Mouse (Mus musculus): ENCODE results near the gene B3galnt1. TPM values are rescaled to one million over a fixed set of nuclear protein-coding genes. Genes with fewer than 3 reads are reported as not detected.

The B3galnt1 gene
- polyA plus RNA-seq (2015; fragmentation: Nextera tagmentation; extraction: Ambion mirVana): 32.9 and 33.3 TPM in 2 replicates

DNA sequence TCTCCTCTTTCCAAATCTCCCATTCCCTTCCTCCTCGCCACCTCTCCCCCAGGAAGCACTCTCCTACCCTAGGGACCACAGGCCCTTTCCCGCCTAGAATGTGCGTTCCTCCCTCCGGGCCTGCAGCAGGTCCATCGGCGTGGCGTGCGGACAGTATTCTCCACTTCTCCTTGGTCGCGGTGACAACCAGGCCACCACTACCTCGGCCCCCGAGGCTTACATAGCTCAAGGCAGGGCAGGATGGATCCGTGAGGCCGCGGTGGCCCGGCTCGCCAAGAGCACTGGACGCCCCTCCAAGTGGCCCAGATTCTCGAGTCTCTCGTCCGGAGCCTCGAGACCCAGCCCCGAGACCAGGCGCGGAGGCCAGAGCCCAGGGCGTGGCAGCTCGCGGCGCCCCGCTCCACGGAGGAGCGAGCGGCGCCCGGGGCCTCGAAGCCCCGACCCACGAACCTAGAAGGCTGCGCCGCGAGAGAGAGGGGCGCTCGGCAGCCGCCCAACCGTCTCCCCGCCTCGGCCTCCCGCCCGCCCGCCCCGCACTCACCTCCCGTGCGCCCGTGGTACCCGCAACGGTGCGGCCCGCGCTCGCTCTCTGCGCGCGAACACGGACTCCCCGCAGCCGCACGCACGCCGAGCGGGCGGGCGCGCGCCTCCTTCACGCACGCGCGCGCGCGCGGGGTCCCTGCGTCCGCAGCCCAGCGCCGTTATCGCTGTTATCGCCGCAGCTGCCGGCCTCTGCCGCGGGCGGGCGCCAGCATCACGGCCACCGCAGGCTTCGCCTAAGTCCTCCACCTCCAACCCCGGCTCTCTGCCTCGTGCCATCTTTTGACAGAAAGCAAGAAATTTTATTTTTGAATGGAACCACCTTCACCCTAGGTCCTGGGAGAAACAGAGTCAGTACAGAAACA, at the start of gene B3galnt1:
Gene B3galnt1 (minus strand): TSS at position 700 of the 905 bp plus-strand sequence.
- ATAC-seq (ENCODE audit: low read depth): peak; percentile 84
- H3K9ac ChIP-seq (ENCODE audit: low read length): peak within 1 kb of the TSS; percentile 79
- H3K27me3 ChIP-seq (ENCODE audit: control insufficient read depth, insufficient read depth, low read depth, low read length): no peaks in the 10 kb centered on the region
- H3K27ac ChIP-seq (ENCODE audit: low read length): no peak within 1 kb of the TSS
- H3K9me3 ChIP-seq (ENCODE audit: control insufficient read depth, low read length): no peaks in the 10 kb centered on the region
- peak within 1 kb of the TSS; percentile 88 for H3K4me2 ChIP-seq (ENCODE audit: low read depth, low read length)
- H3K4me3 ChIP-seq (ENCODE audit: low read length): peak within 1 kb of the TSS; percentile 76
- WGBS: under 1% methylated on average over 71 of the region's 99 CpGs
- no peaks in the 10 kb centered on the region for H3K36me3 ChIP-seq (ENCODE audit: control insufficient read depth, insufficient read depth, low read length)
- peaks cover 8% of the 10 kb centered on the region; the same call in 1 of the 2 replicates for H3K4me1 ChIP-seq (replicated peaks; ENCODE audit: control insufficient read depth, insufficient read depth, low read length)

DNA sequence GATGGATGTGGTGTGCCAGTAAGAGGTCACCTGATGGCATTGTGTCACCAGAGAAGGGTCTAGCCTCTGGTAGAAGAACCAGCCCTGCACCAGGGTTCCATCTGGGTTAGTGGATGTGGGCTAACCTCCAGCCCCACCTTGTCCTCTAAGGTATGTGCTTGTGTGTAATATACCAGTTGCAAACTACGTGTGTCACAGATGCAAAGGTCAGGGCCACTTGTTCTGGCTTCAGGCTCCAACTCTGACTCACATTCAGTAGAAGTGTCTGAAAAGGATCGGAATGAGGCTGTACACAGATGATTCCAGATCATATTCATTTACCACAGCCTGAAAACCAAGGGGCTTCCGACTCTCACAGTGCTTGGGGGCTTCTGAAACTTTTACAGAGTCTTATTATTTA, 35.8 kb upstream of the B3galnt1 start:
- Histone ChIP-seq H3K4me3 (ENCODE audit: low read length) (no peak overlapping the region), H3K36me3 (ENCODE audit: control insufficient read depth, insufficient read depth, low read length) (no peaks in the 10 kb centered on the region), H3K27me3 (ENCODE audit: control insufficient read depth, insufficient read depth, low read depth, low read length) (no peaks in the 10 kb centered on the region), H3K9ac (ENCODE audit: low read length) (no peak overlapping the region), H3K4me1 (replicated peaks; ENCODE audit: control insufficient read depth, insufficient read depth, low read length) (no peaks in the 10 kb centered on the region), H3K9me3 (ENCODE audit: control insufficient read depth, low read length) (no peaks in the 10 kb centered on the region), H3K4me2 (ENCODE audit: low read depth, low read length) (no peak overlapping the region), H3K27ac (ENCODE audit: low read length) (no peak overlapping the region)
- 80% methylated on average over 3 of the region's 3 CpGs for WGBS
- no peak for ATAC-seq (ENCODE audit: low read depth)

DNA sequence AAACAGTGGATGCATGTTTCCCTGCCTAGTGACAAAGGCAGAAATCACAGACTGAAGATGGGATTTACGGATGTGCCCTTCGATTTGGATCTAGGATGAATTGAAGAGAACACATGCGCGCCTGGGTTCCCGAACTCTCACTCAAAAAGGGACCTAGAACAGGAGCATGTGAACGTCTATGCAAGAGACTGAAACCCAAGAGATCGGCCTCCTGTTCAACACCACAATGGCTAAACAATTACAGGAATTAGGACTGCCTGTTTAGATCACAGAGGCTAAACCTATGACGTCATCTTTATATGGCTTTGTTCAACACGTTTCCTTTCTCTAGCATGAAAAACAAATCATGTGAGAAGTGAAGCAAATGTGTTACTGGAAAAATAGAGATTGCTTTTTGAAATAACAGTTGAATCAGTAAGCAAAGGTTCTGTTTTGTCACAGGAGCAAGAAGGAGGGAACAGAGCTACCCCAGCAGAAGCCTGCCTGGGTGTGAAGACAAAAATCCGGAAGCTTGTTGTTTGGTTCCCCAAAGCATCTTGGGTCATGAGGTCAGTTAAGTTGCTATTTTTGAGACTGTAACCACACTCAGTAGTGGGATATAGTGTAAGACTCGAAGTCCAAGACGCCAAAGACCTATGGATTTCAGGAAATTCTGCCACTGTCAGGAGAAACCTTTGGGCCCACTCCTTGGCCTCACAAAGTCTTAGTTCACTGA, 35.1 kb upstream of the B3galnt1 start:
- no peak overlapping the region for H3K4me2 ChIP-seq (ENCODE audit: low read depth, low read length)
- no peak overlapping the region for H3K27ac ChIP-seq (ENCODE audit: low read length)
- 70% methylated on average over 12 of the region's 12 CpGs for WGBS
- no peaks in the 10 kb centered on the region for H3K9me3 ChIP-seq (ENCODE audit: control insufficient read depth, low read length)
- no peak overlapping the region for H3K4me3 ChIP-seq (ENCODE audit: low read length)
- no peaks in the 10 kb centered on the region for H3K27me3 ChIP-seq (ENCODE audit: control insufficient read depth, insufficient read depth, low read depth, low read length)
- H3K36me3 ChIP-seq (ENCODE audit: control insufficient read depth, insufficient read depth, low read length): no peaks in the 10 kb centered on the region
- no peak overlapping the region for H3K9ac ChIP-seq (ENCODE audit: low read length)
- H3K4me1 ChIP-seq (replicated peaks; ENCODE audit: control insufficient read depth, insufficient read depth, low read length): no peaks in the 10 kb centered on the region
- no peak for ATAC-seq (ENCODE audit: low read depth)

DNA sequence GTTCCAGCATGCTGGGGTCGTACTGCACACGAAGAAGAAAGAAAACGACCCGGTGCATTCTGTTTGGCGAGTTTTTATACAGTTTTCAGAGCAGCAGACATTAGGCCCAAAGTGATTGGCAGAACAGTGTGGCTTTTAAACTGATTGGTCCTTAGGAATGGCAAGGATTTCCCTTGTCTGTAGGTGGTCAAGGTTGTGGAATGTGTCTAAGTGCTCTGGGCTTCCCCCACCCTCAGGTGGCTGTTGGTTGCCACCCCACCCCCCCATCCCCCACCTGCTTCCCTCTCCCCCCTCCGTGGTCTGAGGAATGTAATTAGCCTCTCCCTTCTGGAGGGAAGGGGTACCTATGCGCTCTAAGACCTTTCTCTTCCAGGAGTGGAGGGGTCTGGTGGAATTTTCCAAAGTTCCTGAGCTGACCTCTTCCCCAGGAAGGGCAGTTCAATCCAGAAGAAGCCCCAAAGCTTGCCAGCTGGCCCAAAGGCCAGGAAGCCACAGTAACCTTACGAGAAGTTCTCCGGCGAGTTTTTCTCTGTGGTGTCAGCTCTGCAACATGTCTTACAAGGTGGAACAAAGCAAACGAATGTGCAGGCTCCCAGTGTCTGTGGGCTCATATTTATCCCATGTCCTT, 28.3 kb upstream of the B3galnt1 start:
- no peaks in the 10 kb centered on the region for H3K36me3 ChIP-seq (ENCODE audit: control insufficient read depth, insufficient read depth, low read length)
- H3K27ac ChIP-seq (ENCODE audit: low read length): no peak overlapping the region
- H3K27me3 ChIP-seq (ENCODE audit: control insufficient read depth, insufficient read depth, low read depth, low read length): no peaks in the 10 kb centered on the region
- H3K4me2 ChIP-seq (ENCODE audit: low read depth, low read length): no peak overlapping the region
- H3K9me3 ChIP-seq (ENCODE audit: control insufficient read depth, low read length): no peaks in the 10 kb centered on the region
- H3K4me1 ChIP-seq (replicated peaks; ENCODE audit: control insufficient read depth, insufficient read depth, low read length): no peaks in the 10 kb centered on the region
- WGBS: 70% methylated on average over 11 of the region's 11 CpGs
- H3K9ac ChIP-seq (ENCODE audit: low read length): no peak overlapping the region
- no peak for ATAC-seq (ENCODE audit: low read depth)
- H3K4me3 ChIP-seq (ENCODE audit: low read length): no peak overlapping the region

DNA sequence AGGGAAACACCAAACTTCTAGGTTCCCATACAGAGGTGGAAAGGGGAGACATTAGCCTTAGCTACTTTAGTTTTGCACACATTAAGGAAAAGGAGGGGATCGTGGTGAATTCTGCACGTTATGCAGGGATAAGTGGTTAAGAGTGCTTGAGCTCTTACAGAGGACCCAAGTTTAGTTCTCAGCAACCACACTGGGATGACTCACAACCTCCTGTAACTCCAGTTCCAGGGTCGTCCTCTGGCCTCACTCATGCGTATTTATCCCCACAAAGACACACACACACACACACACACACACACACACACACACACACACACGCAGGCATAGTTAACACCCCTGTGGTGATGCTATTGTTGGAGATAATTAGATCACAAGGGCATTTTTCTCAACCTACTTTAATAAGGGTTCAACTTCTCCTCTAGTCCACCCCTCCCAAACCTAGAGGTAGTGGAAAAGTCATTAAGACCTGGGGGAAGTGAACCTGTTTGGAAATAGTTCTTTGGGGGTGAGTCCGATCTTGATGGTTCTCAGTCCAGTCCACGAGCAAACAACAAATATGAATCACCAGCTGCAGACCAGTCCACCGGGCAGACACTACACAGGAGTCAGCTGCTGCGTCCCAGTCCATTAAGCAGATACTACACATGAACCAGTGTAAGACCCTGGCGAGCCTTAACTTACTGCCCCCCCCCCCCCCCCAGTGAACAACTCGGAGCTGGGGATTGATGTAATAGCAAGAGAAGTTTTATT, 27.6 kb upstream of the B3galnt1 start:
- no peak overlapping the region for H3K9ac ChIP-seq (ENCODE audit: low read length)
- no peaks in the 10 kb centered on the region for H3K36me3 ChIP-seq (ENCODE audit: control insufficient read depth, insufficient read depth, low read length)
- no peak overlapping the region for H3K4me3 ChIP-seq (ENCODE audit: low read length)
- no peaks in the 10 kb centered on the region for H3K4me1 ChIP-seq (replicated peaks; ENCODE audit: control insufficient read depth, insufficient read depth, low read length)
- no peaks in the 10 kb centered on the region for H3K9me3 ChIP-seq (ENCODE audit: control insufficient read depth, low read length)
- H3K4me2 ChIP-seq (ENCODE audit: low read depth, low read length): no peak overlapping the region
- no peak for ATAC-seq (ENCODE audit: low read depth)
- 76% methylated on average over 11 of the region's 11 CpGs for WGBS
- H3K27ac ChIP-seq (ENCODE audit: low read length): no peak overlapping the region
- no peaks in the 10 kb centered on the region for H3K27me3 ChIP-seq (ENCODE audit: control insufficient read depth, insufficient read depth, low read depth, low read length)

DNA sequence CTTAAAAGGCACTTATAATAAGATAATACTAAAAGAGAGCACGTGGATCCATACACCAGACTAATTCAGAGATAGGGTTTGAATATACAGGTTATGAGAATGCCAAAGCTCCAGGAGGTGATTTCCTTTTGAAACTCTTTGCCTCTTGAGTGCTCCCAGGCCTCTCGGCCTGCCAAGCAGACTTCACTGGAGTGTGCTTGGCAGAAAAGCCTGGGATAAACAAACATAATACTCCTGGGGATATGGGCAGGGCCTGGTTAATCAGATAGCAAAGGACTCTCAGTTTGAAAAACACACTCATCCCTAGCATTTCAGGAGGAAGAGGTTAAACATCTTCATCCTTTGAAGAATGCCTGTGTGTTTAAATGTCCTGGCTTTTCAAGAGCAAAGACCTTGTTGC, 25.4 kb upstream of the B3galnt1 start:
- H3K27me3 ChIP-seq (ENCODE audit: control insufficient read depth, insufficient read depth, low read depth, low read length): no peaks in the 10 kb centered on the region
- H3K9ac ChIP-seq (ENCODE audit: low read length): no peak overlapping the region
- no peaks in the 10 kb centered on the region for H3K9me3 ChIP-seq (ENCODE audit: control insufficient read depth, low read length)
- H3K4me3 ChIP-seq (ENCODE audit: low read length): no peak overlapping the region
- no peak for ATAC-seq (ENCODE audit: low read depth)
- H3K4me2 ChIP-seq (ENCODE audit: low read depth, low read length): no peak overlapping the region
- no peaks in the 10 kb centered on the region for H3K4me1 ChIP-seq (replicated peaks; ENCODE audit: control insufficient read depth, insufficient read depth, low read length)
- no peaks in the 10 kb centered on the region for H3K36me3 ChIP-seq (ENCODE audit: control insufficient read depth, insufficient read depth, low read length)
- WGBS: 59% methylated on average over 2 of the region's 2 CpGs
- no peak overlapping the region for H3K27ac ChIP-seq (ENCODE audit: low read length)

DNA sequence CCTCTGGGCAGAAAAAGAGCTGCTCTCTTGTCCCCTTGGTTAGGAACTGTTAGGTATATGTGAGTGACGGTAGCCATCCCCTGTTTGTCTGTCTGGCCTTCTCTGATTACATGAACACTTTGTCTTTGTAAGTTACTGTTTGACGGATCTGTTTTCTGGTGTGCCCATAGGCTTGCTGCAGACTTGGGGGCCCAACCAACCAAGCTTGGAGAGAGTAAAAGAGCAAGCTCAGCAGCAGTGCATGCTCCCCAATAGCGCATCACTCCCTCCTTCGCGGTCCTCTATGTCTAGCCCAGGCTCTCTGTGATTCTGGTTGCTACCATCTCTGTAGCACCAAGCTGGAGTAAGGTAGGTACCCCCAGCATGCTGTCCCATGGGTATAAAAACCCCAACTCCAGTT, 9.1 kb upstream of the B3galnt1 start:
- Histone ChIP-seq H3K4me3 (ENCODE audit: low read length) (no peak overlapping the region), H3K9me3 (ENCODE audit: control insufficient read depth, low read length) (no peaks in the 10 kb centered on the region), H3K27ac (ENCODE audit: low read length) (no peak overlapping the region), H3K36me3 (ENCODE audit: control insufficient read depth, insufficient read depth, low read length) (no peaks in the 10 kb centered on the region), H3K4me2 (ENCODE audit: low read depth, low read length) (no peak overlapping the region), H3K9ac (ENCODE audit: low read length) (no peak overlapping the region), H3K27me3 (ENCODE audit: control insufficient read depth, insufficient read depth, low read depth, low read length) (no peaks in the 10 kb centered on the region), H3K4me1 (replicated peaks; ENCODE audit: control insufficient read depth, insufficient read depth, low read length) (no peaks in the 10 kb centered on the region)
- no peak for ATAC-seq (ENCODE audit: low read depth)
- 83% methylated on average over 5 of the region's 5 CpGs for whole genome bisulfite sequencing

DNA sequence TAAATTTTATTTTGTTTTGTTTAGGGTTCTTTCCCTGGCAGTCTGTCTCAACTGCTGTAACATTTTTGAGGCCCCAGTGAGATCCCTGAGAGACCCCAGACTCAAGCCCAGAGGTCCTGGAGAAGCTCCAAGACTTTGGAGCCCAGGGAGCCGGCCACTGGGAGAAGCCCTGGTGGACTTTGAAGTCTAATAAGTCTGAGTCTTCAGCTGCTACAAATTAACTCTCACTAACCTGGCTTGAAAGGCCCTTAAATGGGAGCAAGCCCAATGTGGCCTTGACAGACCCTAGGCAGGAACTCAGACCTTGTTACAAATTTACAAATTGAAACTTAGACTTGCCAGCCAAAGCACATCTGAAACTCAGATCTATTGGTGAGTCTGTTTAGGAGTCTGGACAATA, 8.7 kb upstream of the B3galnt1 start:
- no peak for ATAC-seq (ENCODE audit: low read depth)
- no peaks in the 10 kb centered on the region for H3K27me3 ChIP-seq (ENCODE audit: control insufficient read depth, insufficient read depth, low read depth, low read length)
- no peak overlapping the region for H3K27ac ChIP-seq (ENCODE audit: low read length)
- H3K4me3 ChIP-seq (ENCODE audit: low read length): no peak overlapping the region
- no peak overlapping the region for H3K4me2 ChIP-seq (ENCODE audit: low read depth, low read length)
- 46% methylated on average over 1 of the region's 1 CpGs for whole genome bisulfite sequencing
- H3K9ac ChIP-seq (ENCODE audit: low read length): no peak overlapping the region
- no peaks in the 10 kb centered on the region for H3K36me3 ChIP-seq (ENCODE audit: control insufficient read depth, insufficient read depth, low read length)
- H3K4me1 ChIP-seq (replicated peaks; ENCODE audit: control insufficient read depth, insufficient read depth, low read length): no peaks in the 10 kb centered on the region
- H3K9me3 ChIP-seq (ENCODE audit: control insufficient read depth, low read length): no peaks in the 10 kb centered on the region
